Mouse (Mus musculus) thymus, postnatal 36 days (tissue): ENCODE results near the gene 2510009E07Rik.
A peak's percentile ranks its signal among the peaks of the same experiment; 100 is the strongest.

Experiments
- DNase-seq, 2 experiments: peaks; one replicate each; pipeline ENCODE4 v3.0.0; 2022; ENCODE audit warnings: mixed read lengths in 2 of 2

2510009E07Rik gene

GRCm38 (mm10) chr16:21631815-21632222 is 62.6 kb downstream of the 2510009E07Rik start:
- no peak for DNase-seq

- no peak for DNase-seq
Measured at GRCm38 (mm10) chr16:21630614-21631013, 63.9 kb downstream of the 2510009E07Rik start.

- no peak for DNase-seq
Measured at GRCm38 (mm10) chr16:21628061-21628591, 66.3 kb downstream of the 2510009E07Rik start.

GRCm38 (mm10) chr16:21627248-21627647 is 67.2 kb downstream of the 2510009E07Rik start:
- no peak for DNase-seq

GRCm38 (mm10) chr16:21625784-21626634 is 68.5 kb downstream of the 2510009E07Rik start:
- no peak for DNase-seq

- no peak for DNase-seq
Measured at GRCm38 (mm10) chr16:21620630-21621029, 73.8 kb downstream of the 2510009E07Rik start.

GRCm38 (mm10) chr16:21615802-21616201 is 78.7 kb downstream of the 2510009E07Rik start:
- peak; percentile 7 to 16 for DNase-seq

- no peak for DNase-seq
Measured at GRCm38 (mm10) chr16:21610473-21610872, 84.0 kb downstream of the 2510009E07Rik start.

GRCm38 (mm10) chr16:21608176-21608865 is 86.1 kb downstream of the 2510009E07Rik start:
- DNase-seq = no peak

GRCm38 (mm10) chr16:21607651-21608040 is 86.8 kb downstream of the 2510009E07Rik start:
- no peak for DNase-seq

- DNase-seq = no peak
Measured at GRCm38 (mm10) chr16:21607021-21607650, 87.3 kb downstream of the 2510009E07Rik start.

GRCm38 (mm10) chr16:21606249-21607020 is 88.0 kb downstream of the 2510009E07Rik start:
- no peak for DNase-seq

- no peak for DNase-seq
Measured at GRCm38 (mm10) chr16:21604354-21604753, 90.1 kb downstream of the 2510009E07Rik start.
